Mouse (Mus musculus) C2C12 (cell line): ENCODE results near the gene Arpp21.

ENCODE experiments used
- CTCF ChIP-seq: IDR thresholded peaks from one replicate; pipeline ENCODE4 v1.5.1; 2011; ENCODE audit not compliant: control insufficient read depth, insufficient read depth, insufficient read length
- FOSL1 ChIP-seq: IDR thresholded peaks from one replicate; pipeline ENCODE4 v1.8.0; 2011; ENCODE audit warnings: mild to moderate bottlenecking, low read length; ENCODE audit not compliant: poor library complexity, insufficient read depth, severe bottlenecking
- MAX ChIP-seq: IDR thresholded peaks from one replicate; pipeline ENCODE4 v1.6.1; 2011; ENCODE audit warnings: mild to moderate bottlenecking, control low read depth

- no peak for TF ChIP-seq CTCF
- TF ChIP-seq MAX, result no peak
- no peak for TF ChIP-seq FOSL1
These were observed 20.5 kb downstream of the Arpp21 start for GRCm38 (mm10) chr9:112215030-112215806.
